Mouse (Mus musculus): ENCODE results near the gene Tpst1.

Gene Tpst1

GRCm38 (mm10) chr5:130143977-130144333 is 70.8 kb downstream of the Tpst1 start:
- DNase-seq (ENCODE audit: low spot score): peak; percentile 81

- DNase-seq (ENCODE audit: low spot score): peak; percentile 97
These were observed 71.5 kb downstream of the Tpst1 start, which contains the start of gene Kctd7 for GRCm38 (mm10) chr5:130144334-130145312. Kctd7 (plus strand) TSS chr5:130144861.

- no peak for DNase-seq (ENCODE audit: low spot score)
These were observed 72.8 kb downstream of the Tpst1 start for GRCm38 (mm10) chr5:130145961-130146360.

- DNase-seq (ENCODE audit: low spot score): no peak
These were observed 76.7 kb downstream of the Tpst1 start for GRCm38 (mm10) chr5:130149726-130150310.

- no peak for DNase-seq (ENCODE audit: low spot score)
These were observed 81.2 kb downstream of the Tpst1 start for GRCm38 (mm10) chr5:130154286-130154685.

GRCm38 (mm10) chr5:130158545-130158944 is 85.4 kb downstream of the Tpst1 start:
- no peak for DNase-seq (ENCODE audit: low spot score)

- DNase-seq (ENCODE audit: low spot score): no peak
These were observed 86.7 kb downstream of the Tpst1 start for GRCm38 (mm10) chr5:130159761-130160201.

- DNase-seq (ENCODE audit: low spot score): peak; percentile 82
These were observed 90.5 kb downstream of the Tpst1 start for GRCm38 (mm10) chr5:130163670-130164069.

- DNase-seq (ENCODE audit: low spot score): no peak
These were observed 92.1 kb downstream of the Tpst1 start for GRCm38 (mm10) chr5:130165213-130165612.

- no peak for DNase-seq (ENCODE audit: low spot score)
These were observed 96.0 kb downstream of the Tpst1 start for GRCm38 (mm10) chr5:130169109-130169508.

- no peak for DNase-seq (ENCODE audit: low spot score)
These were observed 97.7 kb downstream of the Tpst1 start for GRCm38 (mm10) chr5:130170666-130171422.

GRCm38 (mm10) chr5:130171423-130171954 is 98.4 kb downstream of the Tpst1 start, which contains the start of gene Rabgef1:
Rabgef1 (plus strand) TSS chr5:130171798.
- peak; percentile 92 for DNase-seq (ENCODE audit: low spot score)

- DNase-seq (ENCODE audit: low spot score): peak; percentile 38
These were observed 99.0 kb downstream of the Tpst1 start for GRCm38 (mm10) chr5:130171956-130172601.

GRCm38 (mm10) chr5:130173012-130173411 is 99.9 kb downstream of the Tpst1 start:
- DNase-seq (ENCODE audit: low spot score): no peak

- no peak for DNase-seq (ENCODE audit: low spot score)
These were observed 104.7 kb downstream of the Tpst1 start for GRCm38 (mm10) chr5:130177871-130178270.

- DNase-seq (ENCODE audit: low spot score): no peak
These were observed 107.2 kb downstream of the Tpst1 start for GRCm38 (mm10) chr5:130180362-130180761.

- no peak for DNase-seq (ENCODE audit: low spot score)
These were observed 108.8 kb downstream of the Tpst1 start for GRCm38 (mm10) chr5:130181740-130182540.

- no peak for DNase-seq (ENCODE audit: low spot score)
These were observed 109.4 kb downstream of the Tpst1 start for GRCm38 (mm10) chr5:130182541-130182821.

- DNase-seq (ENCODE audit: low spot score): no peak
These were observed 111.2 kb downstream of the Tpst1 start for GRCm38 (mm10) chr5:130184193-130184856.

- DNase-seq (ENCODE audit: low spot score): no peak
These were observed 112.2 kb downstream of the Tpst1 start for GRCm38 (mm10) chr5:130185312-130185711.

All from layer of hippocampus, adult 11-12 months (tissue).